Mouse (Mus musculus) frontal cortex, postnatal 25 days (tissue): ENCODE measurements around the gene Brinp1.

Source experiments
- DNase-seq, 2 experiments: peaks; one replicate each; pipeline ENCODE4 v3.0.0; 2022; ENCODE audit warnings: low spot score in 2 of 2

The Brinp1 gene

GRCm38 (mm10) chr4:68954322-68954901 lies at the start of gene Brinp1:
TSS of gene Brinp1 (minus strand) at chr4:68954397.
- peak; percentile 66 to 83 for DNase-seq

GRCm38 (mm10) chr4:68957265-68957664 lies 3.1 kb upstream of the Brinp1 start:
- no peak for DNase-seq

DNA sequence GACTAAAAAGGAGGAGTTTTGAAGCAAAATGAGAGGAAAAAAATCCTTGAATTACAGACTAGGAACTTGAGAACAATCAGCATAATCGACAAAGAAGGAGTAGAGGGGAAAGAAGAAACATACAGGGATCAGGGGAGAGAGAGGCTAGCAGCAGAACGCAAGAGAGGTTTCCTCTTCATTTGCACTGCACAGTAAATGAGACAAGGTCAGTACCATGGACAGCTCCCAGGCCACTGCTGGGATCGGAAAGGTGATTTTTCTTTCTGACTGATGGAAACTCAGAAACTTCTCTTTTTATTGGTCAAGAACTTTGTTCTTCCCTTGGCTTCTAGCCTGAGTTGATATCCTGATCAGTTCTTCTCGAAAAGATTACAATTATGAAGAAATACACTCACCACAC lies 1.4 kb upstream of the Brinp1 start:
- DNase-seq = no peak

DNA sequence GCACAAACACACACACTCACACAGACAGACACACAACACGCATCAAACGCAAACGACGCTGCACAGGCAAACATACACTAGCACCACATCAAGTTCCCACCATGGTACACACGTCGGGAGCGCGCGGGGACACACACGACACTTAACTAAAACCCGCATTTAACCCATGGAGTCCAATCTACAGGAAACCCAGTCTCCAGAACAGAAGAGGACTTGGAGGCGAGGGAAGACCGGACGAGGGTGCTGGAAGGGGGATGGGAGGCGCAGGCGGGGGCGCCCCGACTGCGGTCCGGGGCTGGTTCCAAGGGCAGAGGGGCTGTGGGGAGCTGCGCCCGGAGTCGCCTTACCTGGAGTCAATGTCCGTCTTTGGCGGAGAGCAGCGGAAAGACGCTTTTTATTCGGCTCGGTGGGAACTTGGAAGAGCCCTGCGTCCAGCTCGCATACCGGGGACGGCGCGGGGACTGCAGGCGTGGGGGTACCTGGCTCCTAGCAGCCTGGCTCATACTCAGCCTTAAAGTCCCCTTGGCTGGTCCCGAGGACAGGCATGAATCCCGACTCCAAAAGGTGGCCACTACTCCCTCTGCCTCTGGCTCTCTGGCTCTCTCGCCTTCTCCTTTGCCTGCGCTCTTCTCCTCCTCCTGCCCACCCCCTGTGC lies 403 bp downstream of the Brinp1 start:
- DNase-seq = peak in 1 of 2 experiments; percentile 23

DNA sequence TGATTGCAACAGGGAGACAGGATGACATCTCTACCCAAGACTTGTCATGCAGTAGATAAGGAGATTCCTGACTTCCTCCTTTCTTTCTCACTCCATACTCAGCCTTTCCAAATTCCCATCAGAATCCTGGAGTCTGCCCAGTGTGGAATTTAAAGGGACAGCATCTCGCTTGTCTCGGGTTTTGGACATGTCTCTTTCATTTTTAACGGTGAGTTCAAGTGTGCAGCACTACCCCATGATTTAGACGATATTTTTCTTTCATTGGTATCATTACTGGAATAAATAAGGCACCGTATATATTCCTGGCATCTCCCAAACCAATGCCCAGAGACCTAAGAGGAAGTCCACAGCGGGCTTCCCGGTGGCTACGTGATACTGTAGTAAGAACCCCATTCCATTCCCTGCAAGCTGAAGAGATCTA lies 1.1 kb downstream of the Brinp1 start:
- DNase-seq = no peak

GRCm38 (mm10) chr4:68950556-68950955 lies 3.6 kb downstream of the Brinp1 start:
- peak; percentile 44 to 63 for DNase-seq

GRCm38 (mm10) chr4:68942938-68943337 lies 11.3 kb downstream of the Brinp1 start:
- no peak for DNase-seq

- no peak for DNase-seq
Measured at GRCm38 (mm10) chr4:68930022-68930421, 24.2 kb downstream of the Brinp1 start.

DNA sequence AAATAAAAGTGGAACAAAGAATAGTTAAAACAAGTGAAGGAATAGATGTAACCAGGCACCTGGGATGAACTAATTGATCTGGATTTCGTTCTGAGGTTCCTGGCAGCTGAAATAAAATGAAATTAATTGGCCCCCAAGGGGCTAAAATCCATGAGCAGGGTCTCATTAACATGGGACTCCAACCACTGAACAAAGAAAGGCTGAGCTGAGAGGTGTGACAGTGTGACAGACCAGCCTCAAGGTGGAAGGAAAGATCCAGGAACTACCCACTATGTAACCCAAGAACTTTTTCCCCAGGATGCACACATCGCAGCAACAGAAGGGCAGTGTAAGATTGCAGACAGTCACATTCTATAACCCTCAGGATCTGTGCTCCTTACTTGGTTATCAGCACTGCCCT lies 28.1 kb downstream of the Brinp1 start:
- no peak for DNase-seq

GRCm38 (mm10) chr4:68922944-68923343 lies 31.3 kb downstream of the Brinp1 start:
- no peak for DNase-seq

GRCm38 (mm10) chr4:68922504-68922903 lies 31.7 kb downstream of the Brinp1 start:
- DNase-seq = no peak

DNA sequence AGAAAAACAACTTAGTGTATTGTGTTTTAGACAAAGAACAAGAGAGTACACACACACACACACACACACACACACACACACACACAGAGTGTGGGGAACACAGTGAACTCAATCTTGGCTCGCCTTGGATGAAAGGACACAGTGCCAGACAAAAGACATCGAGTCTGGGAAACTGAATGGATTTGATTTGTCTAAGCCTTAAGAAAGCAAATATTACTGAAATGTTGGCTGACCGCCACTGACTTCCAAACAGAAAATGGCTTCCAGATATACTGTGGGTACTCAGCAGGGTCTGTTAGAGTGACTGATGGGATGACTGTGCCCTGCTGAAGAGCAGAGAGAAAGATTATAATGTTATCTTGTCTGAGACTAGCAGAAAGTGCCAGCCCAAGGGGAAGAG lies 34.1 kb downstream of the Brinp1 start:
- DNase-seq = no peak

DNA sequence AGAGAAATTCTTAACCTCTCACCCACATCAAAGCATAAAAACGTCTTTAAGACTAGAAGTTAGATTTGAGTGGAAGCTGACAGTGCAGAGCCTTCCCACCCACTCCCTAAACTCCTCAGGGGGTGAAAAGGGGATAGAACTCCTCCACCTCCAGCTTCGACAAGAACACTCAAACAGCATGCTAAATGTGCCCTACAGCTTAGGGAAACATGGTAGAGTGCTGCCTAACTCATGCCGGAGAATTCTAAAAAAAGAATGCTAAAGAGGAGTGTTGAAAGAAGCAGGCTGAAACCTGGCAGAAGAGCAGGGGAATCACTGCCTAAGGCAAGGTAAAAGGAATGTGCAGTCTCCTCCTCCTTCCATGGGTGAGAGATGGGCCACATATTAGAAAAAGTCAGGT lies 43.3 kb downstream of the Brinp1 start:
- no peak for DNase-seq

- peak; percentile 29 to 54 for DNase-seq
Measured at GRCm38 (mm10) chr4:68906417-68907210, 47.6 kb downstream of the Brinp1 start.

DNA sequence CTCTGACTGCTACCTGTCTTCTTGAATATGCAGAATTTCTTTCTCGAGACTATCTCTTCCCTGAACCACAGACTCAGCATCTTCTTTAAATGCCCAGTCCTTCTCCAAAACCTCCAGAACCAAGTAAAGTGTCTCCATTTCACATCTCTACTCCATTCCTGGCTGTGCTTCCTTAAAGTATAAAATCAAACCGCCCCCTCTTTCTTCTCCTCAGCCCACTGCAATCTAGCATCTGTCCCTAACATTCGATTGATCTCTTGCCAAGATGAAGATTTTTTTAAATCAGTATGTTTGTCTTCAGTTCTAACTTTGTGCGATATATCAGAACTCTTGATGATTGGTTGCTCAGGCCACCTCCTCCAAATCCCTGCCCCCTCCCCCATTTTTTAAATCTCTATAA lies 63.7 kb downstream of the Brinp1 start:
- DNase-seq = no peak

- DNase-seq = no peak
Measured at GRCm38 (mm10) chr4:68886276-68886675, 67.9 kb downstream of the Brinp1 start.

DNA sequence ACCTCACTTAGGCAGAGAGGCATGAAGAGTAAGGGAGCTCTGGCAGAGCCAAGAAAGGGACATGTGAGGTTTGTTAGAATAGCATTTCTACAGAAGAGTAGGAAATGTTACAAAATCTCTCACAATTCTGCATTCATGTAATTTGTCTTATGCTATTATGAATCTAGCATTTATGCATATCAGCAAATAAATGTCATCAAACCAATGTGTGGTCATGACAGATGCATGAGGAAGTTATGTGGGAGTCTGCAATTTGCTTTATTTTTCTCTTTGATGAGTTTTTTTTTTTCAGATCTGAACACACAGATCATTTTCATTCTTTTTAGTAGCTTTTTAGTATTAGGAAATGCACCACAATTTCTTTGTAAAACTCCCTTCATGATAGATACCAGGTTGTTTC lies 82.2 kb downstream of the Brinp1 start:
- no peak for DNase-seq

- DNase-seq = no peak
Measured at GRCm38 (mm10) chr4:68865135-68865767, 88.9 kb downstream of the Brinp1 start.

- DNase-seq = no peak
Measured at GRCm38 (mm10) chr4:68864668-68865067, 89.5 kb downstream of the Brinp1 start.

DNA sequence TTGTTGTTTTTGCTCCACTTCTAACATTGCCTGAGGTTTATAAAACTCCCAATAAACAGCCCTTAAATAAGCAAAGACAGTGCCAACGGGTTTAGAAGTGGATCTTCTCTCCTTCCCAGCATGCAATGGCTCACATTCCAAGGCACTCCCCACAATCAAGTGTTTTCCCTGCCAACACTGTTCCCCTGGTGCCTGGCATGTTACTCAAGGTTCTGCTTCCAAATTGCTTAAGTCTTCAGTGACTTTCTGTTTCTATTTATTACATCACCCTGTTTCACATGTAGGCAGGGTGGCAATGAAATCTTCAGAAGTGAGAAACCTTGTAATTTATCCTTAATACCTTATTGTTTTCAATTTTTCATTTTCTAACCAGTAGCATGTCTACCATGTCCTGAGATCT lies 97.3 kb downstream of the Brinp1 start:
- DNase-seq = no peak

- DNase-seq = no peak
Measured at GRCm38 (mm10) chr4:68849671-68850070, 104.5 kb downstream of the Brinp1 start.

- DNase-seq = no peak
Measured at GRCm38 (mm10) chr4:68846976-68847375, 107.2 kb downstream of the Brinp1 start.
